Mouse (Mus musculus): ENCODE measurements around the gene March9.
A peak's percentile ranks its signal among the peaks of the same experiment; 100 is the strongest.

DNA sequence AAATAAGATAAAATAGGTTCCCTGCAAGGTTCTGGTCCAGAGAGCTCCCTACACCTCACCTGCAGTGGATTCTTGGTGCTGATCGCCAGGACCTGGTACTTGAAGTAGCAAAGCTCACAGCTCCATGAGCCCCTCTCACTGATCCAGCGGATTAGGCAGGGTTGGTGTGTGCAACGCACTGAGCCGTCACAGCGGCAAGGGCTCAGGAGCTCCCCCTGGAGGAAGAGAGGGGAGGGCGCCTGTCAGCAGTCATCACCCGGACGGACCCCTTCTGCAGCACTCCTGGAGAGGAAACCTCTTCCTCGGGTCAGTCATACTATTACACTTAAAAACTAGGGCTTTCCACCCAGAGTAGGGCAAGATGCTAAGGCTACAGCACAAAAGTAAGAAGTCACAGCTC is 1.8 kb downstream of the March9 start:
- no peak for TF ChIP-seq EP300 (IDR thresholded peaks at IDR 0.05; ENCODE audit: low read depth)
- TF ChIP-seq CTCF (IDR thresholded peaks at IDR 0.05; ENCODE audit: low read depth): peak; percentile 84

Measured in heart, postnatal 0 days (tissue).